Mouse (Mus musculus) c-Kit-negative CD71-positive TER-119-positive erythroid progenitor cells, embryonic 14.5 days (primary cell): ENCODE measurements around the gene Nde1.
A peak's percentile ranks its signal among the peaks of the same experiment; 100 is the strongest.
"Not testable (repeated sequence)": the region's sequence is repeated elsewhere in the genome, so short reads cannot be mapped to it uniquely, and the experiment has no call there.

Source experiments
- DNase-seq: peaks from one replicate; pipeline ENCODE4 v3.0.0-alpha.2; 2013; ENCODE audit warnings: low read depth, low spot score

Gene Nde1

GRCm38 (mm10) chr16:14162988-14163416 is at the start of gene Nde1, which contains the start of gene Marf1:
Gene Nde1, plus strand, starts transcription at chr16:14163275.
Gene Marf1, minus strand, starts transcription at chr16:14163351.
- DNase-seq: peak; percentile 92

- no peak for DNase-seq
Measured at GRCm38 (mm10) chr16:14117299-14117698, 45.8 kb upstream of the Nde1 start.

GRCm38 (mm10) chr16:14120941-14121340 is 42.1 kb upstream of the Nde1 start:
- DNase-seq: no peak

- no peak for DNase-seq
Measured at GRCm38 (mm10) chr16:14121563-14121962, 41.5 kb upstream of the Nde1 start.

- no peak for DNase-seq
Measured at GRCm38 (mm10) chr16:14122586-14122985, 40.5 kb upstream of the Nde1 start.

- DNase-seq: no peak
Measured at GRCm38 (mm10) chr16:14123901-14124300, 39.2 kb upstream of the Nde1 start.

- no peak for DNase-seq
Measured at GRCm38 (mm10) chr16:14124709-14125108, 38.4 kb upstream of the Nde1 start.

- DNase-seq: no peak
Measured at GRCm38 (mm10) chr16:14125253-14125652, 37.8 kb upstream of the Nde1 start.

- DNase-seq: no peak
Measured at GRCm38 (mm10) chr16:14128977-14129376, 34.1 kb upstream of the Nde1 start.

GRCm38 (mm10) chr16:14130796-14131195 is 32.3 kb upstream of the Nde1 start:
- no peak for DNase-seq

GRCm38 (mm10) chr16:14131376-14131775 is 31.7 kb upstream of the Nde1 start:
- no peak for DNase-seq

- DNase-seq: no peak
Measured at GRCm38 (mm10) chr16:14131838-14132237, 31.2 kb upstream of the Nde1 start.

- DNase-seq: no peak
Measured at GRCm38 (mm10) chr16:14135014-14135413, 28.1 kb upstream of the Nde1 start.

- DNase-seq: no peak
Measured at GRCm38 (mm10) chr16:14137976-14138561, 25.0 kb upstream of the Nde1 start.

GRCm38 (mm10) chr16:14139106-14139505 is 24.0 kb upstream of the Nde1 start:
- no peak for DNase-seq

- no peak for DNase-seq
Measured at GRCm38 (mm10) chr16:14143298-14143697, 19.8 kb upstream of the Nde1 start.

GRCm38 (mm10) chr16:14147712-14148111 is 15.4 kb upstream of the Nde1 start:
- DNase-seq: no peak

- DNase-seq: no peak
Measured at GRCm38 (mm10) chr16:14151718-14152117, 11.4 kb upstream of the Nde1 start.

- DNase-seq: not testable (repeated sequence)
Measured at GRCm38 (mm10) chr16:14155638-14156037, 7.4 kb upstream of the Nde1 start.

GRCm38 (mm10) chr16:14156312-14156711 is 6.8 kb upstream of the Nde1 start:
- DNase-seq: no peak

GRCm38 (mm10) chr16:14158536-14158935 is 4.5 kb upstream of the Nde1 start:
- DNase-seq: no peak

- DNase-seq: peak; percentile 99
Measured at GRCm38 (mm10) chr16:14158936-14159745, 3.9 kb upstream of the Nde1 start.

- peak; percentile 72 for DNase-seq
Measured at GRCm38 (mm10) chr16:14159746-14160131, 3.3 kb upstream of the Nde1 start.
